Mouse (Mus musculus) forebrain, embryonic 12.5 days (tissue): ENCODE measurements around the gene Prpf4b. TPM values are rescaled to one million over a fixed set of nuclear protein-coding genes. Genes with fewer than 3 reads are reported as not detected.

Experiments
- polyA plus RNA-seq: library from polyadenylated mRNA; unstranded; fragments of >200 nt; fragmentation: Nextera tagmentation; extraction: Ambion mirVana; gene quantifications from 2 replicates; pipeline ENCODE4 v1.2.1, GENCODE M21; 2016

The Prpf4b gene
- polyA plus RNA-seq, 1 experiment from 2014 or later, result 104 TPM

Other genes starting within 250 kb of the Prpf4b start
- gene Pxdc1, start 221.8 kb upstream of the Prpf4b start, polyA plus RNA-seq, result 5.5 and 5.9 TPM in 2 replicates
- gene Fam50b, start 140.5 kb upstream of the Prpf4b start, polyA plus RNA-seq, result not detected in 2 replicates
- gene Fam217a, start 49.0 kb downstream of the Prpf4b start, polyA plus RNA-seq, result 0.68 and 0.96 TPM in 2 replicates
- gene 4933417A18Rik, start 49.1 kb downstream of the Prpf4b start, polyA plus RNA-seq, result not detected in 2 replicates
- gene Eci3, start 88.5 kb downstream of the Prpf4b start, polyA plus RNA-seq, result 0.19 and 0.45 TPM in 2 replicates
- gene Eci2, start 151.8 kb downstream of the Prpf4b start, polyA plus RNA-seq, result 117 and 118 TPM in 2 replicates